19 mouse cellular contexts compared by ENCODE assay signal in the genomic region with DNA sequence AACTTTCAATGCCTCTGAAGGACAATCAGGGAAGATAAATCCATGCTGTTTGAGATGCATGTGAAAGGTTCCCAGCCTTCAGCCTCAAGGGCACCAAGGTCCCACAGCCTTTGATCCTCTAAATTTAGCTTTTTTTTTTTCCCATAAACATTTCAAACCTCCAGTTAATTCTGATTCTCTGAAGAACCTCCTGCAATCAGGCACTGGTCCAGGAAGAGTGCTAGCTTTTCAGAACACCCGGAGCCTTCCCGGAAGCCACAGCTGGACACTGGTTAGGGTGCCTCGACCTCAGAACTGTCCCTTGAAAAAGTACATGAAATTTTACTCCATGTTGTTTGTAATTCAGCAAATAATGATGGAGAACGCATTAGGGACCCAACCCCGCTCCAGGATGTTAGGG.
DNase-seq lines count a peak whose midpoint lies in the region; ATAC-seq and TF ChIP-seq lines count a peak whose summit lies in the region.
"Had no signal": no experiment of that assay in that cellular context is flagged by ENCODE, and none has a peak within 500 bp of the region (broad histone marks: within the 10 kb centered on the region; RNA-seq: fewer than 3 reads in every experiment).

No protein-coding gene starts in this region.

- H3K9me3 ChIP-seq in heart, embryonic 11.5 days (replicated peaks; ENCODE audit: control insufficient read depth, low read length), result no peaks in the 10 kb centered on the region
- H3K9me3 ChIP-seq in liver, postnatal 0 days (ENCODE audit: low read length), result no peaks in the 10 kb centered on the region
- H3K9me3 ChIP-seq: forebrain, embryonic 13.5 days; heart, embryonic 10.5 days; neural tube, embryonic 13.5 days; stomach, embryonic 15.5 days had no signal

- TF ChIP-seq EP300 in liver, postnatal 0 days (IDR thresholded peaks at IDR 0.05; ENCODE audit: low read depth), result no peak

- no peaks in the 10 kb centered on the region for H3K27me3 ChIP-seq in heart, embryonic 11.5 days (ENCODE audit: control insufficient read depth, insufficient read depth, low read length)
- no peaks in the 10 kb centered on the region for H3K27me3 ChIP-seq in liver, adult 2 months (ENCODE audit: control insufficient read depth, insufficient read depth, low read length)
- no peaks in the 10 kb centered on the region for H3K27me3 ChIP-seq in liver, postnatal 0 days (ENCODE audit: insufficient read depth, low read length)
- H3K27me3 ChIP-seq: forebrain, embryonic 13.5 days; liver, embryonic 12.5 days; megakaryocyte, embryonic 14.5 days; neural tube, embryonic 13.5 days; stomach, embryonic 15.5 days had no signal

- TF ChIP-seq CTCF in liver, adult 2 months (IDR thresholded peaks at IDR 0.05; ENCODE audit: low read depth, low read length), result no peak
- no peak for TF ChIP-seq CTCF in liver, postnatal 0 days (IDR thresholded peaks at IDR 0.05; ENCODE audit: low read depth)

- no peak for ATAC-seq in heart, embryonic 11.5 days (replicated peaks; ENCODE audit: insufficient number of reproducible peaks, low FRiP score, low TSS enrichment)
- ATAC-seq in liver, postnatal 0 days, result no peak
- ATAC-seq: activated CD4-positive, CD25-positive, alpha-beta regulatory T cell, adult 4 months; forebrain, embryonic 13.5 days; liver, embryonic 12.5 days had no signal

- DNase-seq in heart, adult 11 months, result peak; percentile 92
- DNase-seq in liver, adult 2 months (ENCODE audit: extremely low read depth, low read depth, low spot score), result peak; percentile 4
- no peak for DNase-seq in liver, postnatal 0 days
- peak; percentile 56 for DNase-seq in adrenal gland, postnatal 10 days
- DNase-seq in lung, postnatal 25 days (ENCODE audit: low spot score), result peak; percentile 13
- DNase-seq in natural killer cell, adult 2 months (ENCODE audit: low spot score in 2 of 2), result no peak
- DNase-seq: cerebellum, adult 9-10 months; left cerebral cortex, postnatal 4 days; spleen, adult 18-20 months; thymus, postnatal 25 days had no signal

- no peaks in the 10 kb centered on the region for H3K79me2 ChIP-seq in liver, adult 2 months (ENCODE audit: control insufficient read depth, insufficient read depth, low read length)

- no peak overlapping the region for H3K27ac ChIP-seq in heart, embryonic 11.5 days (ENCODE audit: low read depth, low read length)
- H3K27ac ChIP-seq in liver, adult 2 months (replicated peaks; ENCODE audit: insufficient read depth, low read depth, low read length), result no peak overlapping the region
- no peak overlapping the region for H3K27ac ChIP-seq in liver, postnatal 0 days (ENCODE audit: low read depth)
- H3K27ac ChIP-seq: forebrain, embryonic 13.5 days; heart, embryonic 10.5 days; kidney, postnatal 0 days; liver, embryonic 12.5 days; neural tube, embryonic 13.5 days; stomach, embryonic 15.5 days had no signal

- H3K36me3 ChIP-seq in heart, embryonic 11.5 days (ENCODE audit: control insufficient read depth, insufficient read depth, low read length), result no peaks in the 10 kb centered on the region
- no peaks in the 10 kb centered on the region for H3K36me3 ChIP-seq in liver, adult 2 months (ENCODE audit: control insufficient read depth, insufficient read depth, low read length)
- no peaks in the 10 kb centered on the region for H3K36me3 ChIP-seq in liver, postnatal 0 days (replicated peaks; ENCODE audit: insufficient read depth, low read length)
- H3K36me3 ChIP-seq: heart, embryonic 10.5 days; liver, embryonic 12.5 days; neural tube, embryonic 13.5 days; stomach, embryonic 15.5 days had no signal

- WGBS in heart, embryonic 11.5 days (ENCODE audit: insufficient replicate concordance), result 74% methylated on average over 5 of the region's 5 CpGs
- WGBS in liver, adult 2 months, result 76% methylated on average over 5 of the region's 5 CpGs
- 71% methylated on average over 5 of the region's 5 CpGs for WGBS in liver, postnatal 0 days (ENCODE audit: insufficient replicate concordance)

- no peaks in the 10 kb centered on the region for H3K4me1 ChIP-seq in heart, embryonic 11.5 days (ENCODE audit: control insufficient read depth, insufficient read depth, low read length)
- H3K4me1 ChIP-seq in liver, adult 2 months (ENCODE audit: control insufficient read depth, insufficient read depth, low read length), result no peaks in the 10 kb centered on the region
- H3K4me1 ChIP-seq in liver, postnatal 0 days (ENCODE audit: insufficient read depth), result no peaks in the 10 kb centered on the region
- H3K4me1 ChIP-seq: forebrain, embryonic 13.5 days; heart, embryonic 10.5 days; liver, embryonic 12.5 days; megakaryocyte, embryonic 14.5 days; neural tube, embryonic 13.5 days; stomach, embryonic 15.5 days had no signal

- H3K4me2 ChIP-seq in heart, embryonic 11.5 days, result no peak overlapping the region
- H3K4me2 ChIP-seq in liver, postnatal 0 days (ENCODE audit: low read depth, low read length), result no peak overlapping the region
- H3K4me2 ChIP-seq: forebrain, embryonic 13.5 days; liver, embryonic 12.5 days; neural tube, embryonic 13.5 days; stomach, embryonic 15.5 days had no signal

- H3K4me3 ChIP-seq in heart, embryonic 11.5 days (ENCODE audit: low read depth, low read length), result no peak overlapping the region
- H3K4me3 ChIP-seq in liver, adult 2 months (ENCODE audit: insufficient read depth, low read depth, low read length), result no peak overlapping the region
- H3K4me3 ChIP-seq in liver, postnatal 0 days (ENCODE audit: low read depth, low read length), result no peak overlapping the region
- H3K4me3 ChIP-seq: forebrain, embryonic 13.5 days; heart, embryonic 10.5 days; liver, embryonic 12.5 days; megakaryocyte, embryonic 14.5 days; neural tube, embryonic 13.5 days; stomach, embryonic 15.5 days had no signal

- H3K9ac ChIP-seq in heart, embryonic 11.5 days (ENCODE audit: low read depth, low read length), result no peak overlapping the region
- H3K9ac ChIP-seq in liver, adult 2 months (ENCODE audit: low read depth, low read length), result no peak overlapping the region
- no peak overlapping the region for H3K9ac ChIP-seq in liver, postnatal 0 days (replicated peaks)
- H3K9ac ChIP-seq: forebrain, embryonic 13.5 days; liver, embryonic 12.5 days; neural tube, embryonic 13.5 days; stomach, embryonic 15.5 days had no signal

- no peak for TF ChIP-seq POLR2A in liver, adult 2 months (IDR thresholded peaks at IDR 0.05; ENCODE audit: extremely low read depth, insufficient read depth, low read length)

Comparison
In these comparisons a context has a peak if more than half of its experiments do, and no peak if none do; other contexts are left out.
1. DNase-seq: peak in heart, adult 11 months (single experiment), liver, adult 2 months (single experiment), adrenal gland, postnatal 10 days (single experiment) and lung, postnatal 25 days (single experiment); none in liver, postnatal 0 days (single experiment) and natural killer cell, adult 2 months (0 of 2).